In genomic region chr6:21093015-21093414, GRCm38 (mm10) we compare ENCODE assay signal across 30 mouse cellular contexts.
"Had no signal": no experiment of that assay in that cellular context is flagged by ENCODE, and none has a peak within 500 bp of the region (broad histone marks: within the 10 kb centered on the region; RNA-seq: fewer than 3 reads in every experiment).

No protein-coding gene starts in this region.

- H3K27me3 ChIP-seq: limb, embryonic 13.5 days; limb, embryonic 15.5 days; liver, embryonic 12.5 days; liver, embryonic 13.5 days; liver, embryonic 15.5 days; lung, embryonic 15.5 days; megakaryocyte, embryonic 14.5 days; midbrain, embryonic 12.5 days; midbrain, embryonic 13.5 days; midbrain, embryonic 15.5 days had no signal

- H3K4me1 ChIP-seq: limb, embryonic 15.5 days; liver, embryonic 12.5 days; liver, embryonic 13.5 days; liver, embryonic 15.5 days; lung, embryonic 15.5 days; megakaryocyte, embryonic 14.5 days; midbrain, embryonic 10.5 days; midbrain, embryonic 12.5 days; midbrain, embryonic 13.5 days; midbrain, embryonic 15.5 days had no signal

- H3K4me3 ChIP-seq: left cerebral cortex, adult 2 months; limb, embryonic 13.5 days; limb, embryonic 15.5 days; liver, embryonic 12.5 days; liver, embryonic 13.5 days; liver, embryonic 15.5 days; lung, embryonic 15.5 days; megakaryocyte, embryonic 14.5 days; midbrain, embryonic 10.5 days; midbrain, embryonic 12.5 days; midbrain, embryonic 13.5 days; midbrain, embryonic 15.5 days; myocyte had no signal

- H3K36me3 ChIP-seq: limb, embryonic 13.5 days; limb, embryonic 15.5 days; liver, embryonic 12.5 days; liver, embryonic 13.5 days; liver, embryonic 15.5 days; lung, embryonic 15.5 days; midbrain, embryonic 10.5 days; midbrain, embryonic 12.5 days; midbrain, embryonic 13.5 days; midbrain, embryonic 15.5 days had no signal

- H3K9ac ChIP-seq: limb, embryonic 13.5 days; limb, embryonic 15.5 days; liver, embryonic 12.5 days; liver, embryonic 13.5 days; liver, embryonic 14.5 days; liver, embryonic 15.5 days; liver, postnatal 0 days; lung, embryonic 14.5 days; lung, embryonic 15.5 days; midbrain, embryonic 12.5 days; midbrain, embryonic 13.5 days; midbrain, embryonic 15.5 days had no signal

- ATAC-seq: liver, embryonic 12.5 days; liver, postnatal 0 days; lung, postnatal 0 days; midbrain, embryonic 13.5 days; midbrain, embryonic 15.5 days; midbrain, embryonic 16.5 days had no signal

- H3K4me2 ChIP-seq: limb, embryonic 13.5 days; limb, embryonic 15.5 days; liver, embryonic 11.5 days; liver, embryonic 12.5 days; liver, embryonic 13.5 days; liver, embryonic 15.5 days; lung, embryonic 14.5 days; lung, embryonic 15.5 days; midbrain, embryonic 11.5 days; midbrain, embryonic 12.5 days; midbrain, embryonic 13.5 days; midbrain, embryonic 15.5 days had no signal

- DNase-seq: left cerebral cortex, postnatal 4 days; liver; liver, embryonic 13.5 days; liver, postnatal 0 days; lung, adult 18-20 months; lung, adult 2 months; lung, embryonic 14.5 days; lung, postnatal 10 days; lung, postnatal 14 days; lung, postnatal 36 days; lung, postnatal 4 days; midbrain, embryonic 14.5 days had no signal

- H3K9me3 ChIP-seq: limb, embryonic 13.5 days; limb, embryonic 15.5 days; liver, embryonic 12.5 days; liver, embryonic 13.5 days; liver, embryonic 15.5 days; lung, embryonic 15.5 days; megakaryocyte, embryonic 14.5 days; midbrain, embryonic 10.5 days; midbrain, embryonic 12.5 days; midbrain, embryonic 13.5 days; midbrain, embryonic 15.5 days had no signal

- H3K27ac ChIP-seq: left cerebral cortex, adult 2 months; limb, embryonic 13.5 days; limb, embryonic 15.5 days; liver, embryonic 12.5 days; liver, embryonic 13.5 days; liver, embryonic 14.5 days; liver, embryonic 15.5 days; lung, embryonic 15.5 days; macrophage; midbrain, embryonic 10.5 days; midbrain, embryonic 12.5 days; midbrain, embryonic 13.5 days; midbrain, embryonic 15.5 days had no signal
